Mouse (Mus musculus) embryonic fibroblast, embryonic 13.5 days (primary cell): ENCODE results near the gene Phlda2. TPM values are rescaled to one million over a fixed set of nuclear protein-coding genes. Genes with fewer than 3 reads are reported as not detected.

Experiments used
- H3K27ac ChIP-seq: 2 replicates; pipeline ENCODE4 v1.5.1; 2012; ENCODE audit warnings: low read length, control low read depth, inconsistent platforms; ENCODE audit not compliant: insufficient read depth
- H3K4me1 ChIP-seq: 2 replicates; pipeline ENCODE4 v1.6.1; 2011; ENCODE audit warnings: low read length; ENCODE audit not compliant: control insufficient read depth, insufficient read depth
- H3K4me3 ChIP-seq: 2 replicates; pipeline ENCODE4 v1.5.1; 2011; ENCODE audit warnings: mild to moderate bottlenecking, control low read depth, low read length; ENCODE audit not compliant: insufficient read depth
- CTCF ChIP-seq: IDR thresholded peaks from 2 replicates; pipeline ENCODE4 v1.5.1; 2011; ENCODE audit warnings: mild to moderate bottlenecking, control low read depth, low read length, moderate library complexity, borderline replicate concordance; ENCODE audit not compliant: insufficient read depth
- POLR2A ChIP-seq: IDR thresholded peaks from 2 replicates; pipeline ENCODE4 v1.6.1; 2011; ENCODE audit warnings: low read depth, mild to moderate bottlenecking, control low read depth, low read length, moderate library complexity
- polyA plus RNA-seq: library from polyadenylated mRNA; stranded (reverse); fragments of >200 nt; gene quantifications from 2 replicates; pipeline ENCODE4 v1.2.4, GENCODE M21; 2011; ENCODE audit warnings: low read depth; ENCODE audit not compliant: missing spikeins, insufficient read length

Gene Phlda2
- polyA plus RNA-seq, 1 experiment = not detected

DNA sequence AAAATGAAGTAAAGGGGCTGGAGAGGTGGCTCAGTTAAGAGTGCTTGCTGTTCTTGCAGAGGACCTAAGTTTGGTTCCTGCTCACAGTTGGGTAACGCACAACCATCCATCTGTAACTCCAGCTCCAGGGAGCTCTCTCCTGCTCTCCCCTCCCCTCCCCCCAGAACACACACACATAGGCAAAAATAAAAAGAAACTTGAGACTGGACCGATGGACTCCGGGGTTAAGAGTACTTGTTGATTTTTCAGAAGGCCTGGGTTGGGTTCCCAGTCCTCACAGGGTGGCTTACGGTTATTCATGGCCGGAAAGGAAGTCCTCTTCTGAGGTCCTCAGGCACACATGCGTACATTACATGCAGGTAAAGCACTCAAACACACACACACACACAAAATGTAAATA lies 976 bp upstream of the Phlda2 start:
- H3K4me1 ChIP-seq = no peaks in the 10 kb centered on the region; the same call in 1 of the 2 replicates
- no peak for TF ChIP-seq POLR2A
- no peak overlapping the region for H3K27ac ChIP-seq
- no peak overlapping the region for H3K4me3 ChIP-seq

DNA sequence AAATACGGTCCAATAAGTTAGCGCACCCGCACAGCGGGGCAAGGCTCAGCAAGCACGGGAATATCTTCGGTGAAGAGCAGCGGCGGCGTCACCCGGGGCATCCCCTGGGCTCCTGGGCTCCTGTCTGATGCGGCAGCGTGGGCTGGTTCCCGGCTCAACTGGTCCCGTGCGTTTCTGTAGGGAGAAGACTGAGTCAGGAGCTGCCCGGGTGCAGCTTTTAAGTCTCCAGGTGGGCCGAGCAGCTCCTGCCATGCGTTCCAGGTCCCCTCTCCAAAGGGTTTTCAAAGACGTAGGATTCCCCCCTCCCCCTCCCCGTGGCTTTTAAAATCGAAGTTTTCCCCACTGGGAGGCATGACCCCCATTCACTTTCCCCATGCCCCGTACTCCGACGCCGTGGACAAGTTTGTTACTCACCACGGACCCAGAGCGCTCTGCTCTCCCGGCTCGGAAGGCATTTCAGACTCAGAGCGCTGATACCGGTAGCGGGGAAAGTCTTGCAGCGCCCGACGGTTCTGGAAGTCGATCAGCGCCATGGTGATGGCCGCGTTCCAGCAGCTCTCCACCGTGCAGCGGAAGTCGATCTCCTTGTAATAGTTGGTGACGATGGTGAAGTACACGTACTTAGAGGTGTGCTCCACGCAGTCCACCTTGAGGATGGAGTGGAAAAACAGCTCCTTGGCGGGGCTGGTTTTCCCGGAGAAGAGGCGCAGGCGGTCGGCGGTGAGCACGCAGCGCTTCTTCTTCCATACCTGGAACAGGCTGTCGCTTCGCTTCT lies 1.1 kb downstream of the Phlda2 start:
- Histone ChIP-seq H3K4me1 (no peaks in the 10 kb centered on the region; the same call in 1 of the 2 replicates), H3K27ac (no peak overlapping the region), H3K4me3 (peak overlapping the region; percentile 35)
- no peak for TF ChIP-seq POLR2A
- no peak for TF ChIP-seq CTCF

DNA sequence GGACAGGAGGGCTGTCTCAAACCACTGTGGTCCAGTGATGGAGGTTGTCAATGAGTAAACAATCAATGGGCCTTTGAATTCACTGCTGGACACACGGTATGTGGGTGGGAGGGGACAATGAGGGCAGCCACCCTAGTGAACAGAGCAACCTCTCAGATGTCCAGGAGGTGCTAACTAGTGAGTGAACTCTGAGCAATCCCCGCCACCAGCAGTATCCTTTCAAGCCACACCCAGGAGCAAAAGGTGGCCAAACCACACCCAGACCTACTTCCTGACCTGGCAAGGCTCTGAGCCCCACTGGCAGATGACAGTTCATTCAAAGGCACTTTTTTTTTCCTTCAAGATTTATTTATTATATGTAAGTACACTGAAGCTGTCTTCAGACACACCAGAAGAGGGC lies 2.0 kb downstream of the Phlda2 start:
- H3K27ac ChIP-seq = no peak overlapping the region
- no peaks in the 10 kb centered on the region; the same call in 1 of the 2 replicates for H3K4me1 ChIP-seq
- TF ChIP-seq CTCF (no peak), POLR2A (no peak)
- no peak overlapping the region for H3K4me3 ChIP-seq

DNA sequence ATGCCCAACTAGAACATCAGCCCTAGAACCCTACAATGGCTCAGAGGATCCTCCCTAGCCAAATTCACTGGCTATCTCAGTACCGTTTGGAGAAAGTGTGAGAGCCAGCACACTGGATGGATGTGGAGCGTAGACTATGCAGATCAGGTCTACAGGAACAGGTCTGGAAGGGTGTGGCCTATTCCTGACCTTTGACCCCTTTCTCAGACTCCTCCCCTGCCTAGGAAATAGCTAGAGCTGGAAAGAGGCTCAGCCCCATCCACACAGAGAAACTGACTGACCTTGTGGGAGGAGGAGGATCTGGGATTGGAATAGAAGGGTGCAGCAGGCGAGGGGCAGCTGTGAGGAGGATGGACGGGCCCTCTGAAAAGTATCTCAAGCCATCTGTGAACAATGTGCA lies 4.4 kb downstream of the Phlda2 start:
- H3K4me3 ChIP-seq = no peak overlapping the region
- TF ChIP-seq CTCF (no peak), POLR2A (no peak)
- H3K27ac ChIP-seq = no peak overlapping the region
- H3K4me1 ChIP-seq = no peaks in the 10 kb centered on the region; the same call in 1 of the 2 replicates

DNA sequence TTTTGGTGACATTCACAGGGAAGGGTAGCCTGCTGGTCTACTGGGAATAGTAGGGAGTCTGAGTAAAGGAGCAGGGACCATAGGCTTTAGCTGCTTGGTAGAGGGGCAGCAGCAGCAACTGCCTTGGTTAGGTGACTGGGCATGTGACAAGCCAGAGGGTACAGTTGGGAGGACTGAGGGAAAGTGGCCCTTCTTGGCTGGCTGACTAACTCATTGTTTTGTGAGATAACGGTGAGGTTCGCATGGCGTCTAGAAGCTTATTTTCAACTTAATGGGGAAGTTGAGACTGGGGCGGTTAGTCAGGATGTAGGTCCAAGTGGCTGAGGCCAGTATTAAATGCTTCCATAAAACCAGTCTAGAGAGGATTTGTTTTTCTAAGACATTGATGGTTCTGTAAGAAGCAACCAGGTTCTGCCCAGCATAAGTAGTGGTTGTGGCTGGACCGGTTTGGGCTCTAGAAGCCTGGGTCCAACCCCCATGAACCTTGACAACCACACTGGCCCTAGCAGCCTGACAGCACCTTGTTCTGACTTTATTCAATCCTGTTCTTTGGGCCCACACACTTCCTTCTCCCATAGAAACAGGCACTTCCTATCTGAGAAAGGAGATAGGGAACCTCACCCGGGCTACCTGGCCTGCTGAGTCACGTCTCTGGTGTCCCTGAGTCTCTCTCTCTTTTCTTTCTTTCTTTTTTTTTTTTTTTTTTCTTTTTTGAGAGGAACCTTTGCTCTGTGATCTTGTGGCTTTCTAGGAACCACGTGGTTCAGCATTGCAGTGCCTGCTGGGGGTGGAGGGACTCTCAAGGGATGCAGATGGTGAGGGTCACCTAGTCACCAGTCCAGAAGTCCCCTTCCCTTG lies 7.6 kb downstream of the Phlda2 start:
- TF ChIP-seq CTCF (no peak), POLR2A (no peak)
- Histone ChIP-seq H3K27ac (no peak overlapping the region), H3K4me1 (no peaks in the 10 kb centered on the region), H3K4me3 (no peak overlapping the region)

DNA sequence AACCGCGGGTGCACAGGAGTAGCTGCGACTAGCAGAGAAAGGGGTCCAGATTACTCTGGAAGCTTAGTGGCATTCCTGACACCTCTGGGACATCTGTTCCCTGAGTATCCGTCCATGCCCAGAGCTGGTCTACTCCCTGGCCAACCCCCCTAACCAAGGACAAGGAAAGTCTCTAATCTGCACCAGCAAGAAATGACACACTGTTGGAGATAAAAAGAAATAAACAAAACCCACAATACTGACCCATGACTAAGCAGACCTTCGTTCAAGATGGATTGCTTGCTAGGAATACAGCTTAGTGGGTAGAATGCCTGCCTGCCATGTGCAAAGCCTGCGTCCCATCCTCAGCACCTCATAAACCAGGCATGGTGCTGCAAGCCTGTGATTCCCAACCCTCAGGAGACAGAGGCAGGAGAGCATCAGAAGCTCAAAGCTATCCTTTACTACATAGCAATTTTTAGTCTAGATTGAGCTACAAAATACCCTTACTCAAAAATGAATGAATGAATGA lies 9.3 kb downstream of the Phlda2 start:
- H3K27ac ChIP-seq = no peak overlapping the region
- no peak overlapping the region for H3K4me3 ChIP-seq
- TF ChIP-seq CTCF (no peak), POLR2A (no peak)
- H3K4me1 ChIP-seq = no peaks in the 10 kb centered on the region

DNA sequence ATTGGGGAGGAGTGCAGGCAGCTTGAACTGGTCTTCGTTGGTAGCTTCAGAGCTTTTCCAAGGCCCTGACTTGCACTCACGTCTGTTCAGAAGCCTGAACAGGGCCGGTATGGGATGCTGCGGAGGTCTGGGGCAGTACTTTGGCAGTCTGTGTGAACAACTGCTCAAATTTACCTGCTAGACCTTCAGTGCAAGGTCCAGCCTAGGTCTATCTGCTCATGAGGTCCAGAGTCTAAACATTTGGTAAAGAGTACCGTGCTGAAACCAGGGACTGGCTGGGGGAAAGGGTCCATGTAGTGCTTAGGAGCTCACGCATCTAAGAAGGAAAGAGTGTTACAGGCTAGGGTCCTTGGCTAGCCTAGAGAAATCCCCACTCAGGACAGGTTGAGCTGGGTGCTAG lies 13.2 kb downstream of the Phlda2 start:
- Histone ChIP-seq H3K27ac (no peak overlapping the region), H3K4me3 (no peak overlapping the region), H3K4me1 (no peaks in the 10 kb centered on the region)
- no peak for TF ChIP-seq CTCF
- TF ChIP-seq POLR2A = no peak

DNA sequence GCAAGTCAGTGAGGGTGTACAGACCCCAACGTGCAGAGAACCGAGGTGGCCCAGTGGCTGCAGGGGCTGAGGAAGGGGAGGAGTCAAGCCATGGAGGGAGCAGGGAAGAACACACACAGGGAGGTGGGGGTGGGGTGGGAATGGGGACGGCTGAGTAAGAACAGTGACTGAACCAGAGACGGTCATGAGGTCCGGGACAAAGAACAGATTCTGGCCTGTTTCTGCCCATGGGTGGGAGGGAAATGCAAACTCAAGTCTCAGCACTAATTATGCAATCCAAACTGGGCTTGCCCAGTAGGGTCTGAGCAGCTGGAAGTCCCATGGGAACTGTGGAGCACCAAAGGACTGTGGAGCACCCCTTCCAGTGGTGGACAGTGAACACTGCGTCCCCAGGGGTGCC lies 20.4 kb downstream of the Phlda2 start:
- H3K27ac ChIP-seq = no peak overlapping the region
- no peak overlapping the region for H3K4me3 ChIP-seq
- H3K4me1 ChIP-seq = no peaks in the 10 kb centered on the region
- TF ChIP-seq CTCF (no peak), POLR2A (no peak)

DNA sequence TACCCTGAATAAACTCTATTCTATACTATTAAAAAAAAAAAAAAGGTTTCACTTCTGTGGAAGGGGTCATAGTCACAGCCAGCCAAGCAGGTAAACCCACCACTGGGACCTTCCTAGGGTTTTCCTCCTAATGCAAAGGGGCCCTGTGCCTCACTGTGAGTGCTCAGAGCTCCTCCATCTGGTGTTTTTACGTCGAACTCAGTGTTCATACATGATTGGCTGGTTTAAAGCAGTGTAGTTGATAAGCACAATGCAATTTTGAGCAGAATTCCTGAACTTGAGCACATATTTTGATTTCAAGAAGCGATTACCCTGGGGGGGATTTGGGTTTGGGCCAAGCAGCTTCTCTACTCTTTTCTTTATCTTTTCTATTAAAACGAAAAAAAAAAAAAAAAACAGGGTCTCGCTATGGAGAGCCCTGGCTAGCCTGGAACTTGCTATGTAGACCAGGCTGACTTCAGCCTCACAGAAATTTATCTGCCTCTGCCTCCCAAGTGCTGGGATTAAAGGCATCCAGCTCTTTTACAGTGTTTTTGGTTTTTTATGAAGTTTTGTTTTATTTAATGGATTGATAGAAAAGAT lies 21.1 kb downstream of the Phlda2 start:
- Histone ChIP-seq H3K4me3 (no peak overlapping the region), H3K27ac (no peak overlapping the region), H3K4me1 (no peaks in the 10 kb centered on the region)
- TF ChIP-seq CTCF (no peak), POLR2A (no peak)

DNA sequence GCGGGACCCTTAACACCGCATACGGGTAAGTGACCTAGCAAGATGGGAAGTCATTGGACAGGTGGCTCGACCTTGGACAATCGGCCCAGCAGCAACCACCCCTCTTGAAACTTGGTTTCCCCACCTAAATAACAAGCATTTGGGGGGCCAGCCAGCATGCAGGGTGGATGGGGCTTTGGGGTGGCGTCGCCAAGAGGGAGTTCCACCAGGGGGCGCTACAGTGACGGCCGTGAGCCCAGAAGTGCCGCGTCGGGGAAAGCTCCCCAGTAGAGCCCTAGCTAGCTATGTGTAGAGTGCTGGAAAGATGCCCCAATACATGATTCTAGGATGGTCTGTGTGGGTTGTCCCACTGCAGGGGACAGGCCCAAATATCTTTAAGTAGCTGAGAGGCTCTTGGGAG lies 22.5 kb downstream of the Phlda2 start:
- Histone ChIP-seq H3K4me1 (no peaks in the 10 kb centered on the region), H3K4me3 (no peak overlapping the region), H3K27ac (no peak overlapping the region)
- TF ChIP-seq POLR2A (no peak), CTCF (peak; percentile 38; the same call in 1 of the 2 replicates)
